Mouse (Mus musculus) gastrocnemius, adult 8-10 months (tissue): ENCODE data around the gene Polr2m. TPM values are rescaled to one million over a fixed set of nuclear protein-coding genes. Genes with fewer than 3 reads are reported as not detected.
"Not testable (repeated sequence)": the region's sequence is repeated elsewhere in the genome, so short reads cannot be mapped to it uniquely, and the experiment has no call there.

Experiments
- DNase-seq, 2 experiments: peaks; one replicate each; pipeline ENCODE4 v3.0.0; 2022; ENCODE audit warnings: low spot score in 2 of 2
- total RNA-seq, 4 experiments: library from RNA; stranded (reverse); gene quantifications; 2 replicates each; pipeline ENCODE4 v1.2.4; 2022

Polr2m gene
- 100 to 1,000 TPM; 186 to 228 (median 210) TPM for total RNA-seq

DNA sequence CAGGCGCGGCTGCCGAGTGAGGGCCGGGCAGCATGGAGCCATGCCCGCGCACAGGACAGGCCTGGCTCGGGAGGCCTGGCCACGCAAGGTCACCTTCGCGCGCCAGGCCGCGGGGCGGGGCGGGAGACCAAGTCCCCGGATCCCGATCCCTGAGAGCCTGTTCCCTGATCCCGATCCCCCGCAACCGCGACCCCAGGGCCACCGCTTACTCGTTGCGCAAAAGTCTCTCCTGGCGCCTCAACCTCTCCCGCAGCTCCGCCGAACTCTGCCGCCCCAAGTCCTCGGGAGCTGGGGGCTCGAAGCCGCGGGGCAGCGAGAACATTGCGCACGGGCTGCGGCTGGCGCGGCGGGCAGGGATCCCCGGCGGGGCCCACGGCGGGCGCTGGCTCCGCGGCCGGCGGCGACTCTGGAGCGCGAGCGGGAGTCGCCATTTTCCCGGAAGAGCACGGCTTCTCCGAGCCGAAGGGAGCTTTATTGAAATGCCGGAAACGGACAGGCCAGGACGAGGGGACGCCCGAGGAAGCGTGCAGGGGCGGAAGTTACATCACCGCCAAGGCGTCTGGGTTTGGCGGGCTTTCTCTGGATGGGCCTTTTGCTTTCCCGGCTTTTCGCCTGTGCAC, at the start of gene Polr2m:
TSS of gene Polr2m (minus strand) at position 461 of the 620 bp plus-strand sequence.
- DNase-seq: peak; percentile 87 to 89

- DNase-seq: no peak
Measured at GRCm38 (mm10) chr9:71535036-71535435, 49.3 kb upstream of the Polr2m start.

GRCm38 (mm10) chr9:71529960-71530359, 44.2 kb upstream of the Polr2m start:
- no peak for DNase-seq

DNA sequence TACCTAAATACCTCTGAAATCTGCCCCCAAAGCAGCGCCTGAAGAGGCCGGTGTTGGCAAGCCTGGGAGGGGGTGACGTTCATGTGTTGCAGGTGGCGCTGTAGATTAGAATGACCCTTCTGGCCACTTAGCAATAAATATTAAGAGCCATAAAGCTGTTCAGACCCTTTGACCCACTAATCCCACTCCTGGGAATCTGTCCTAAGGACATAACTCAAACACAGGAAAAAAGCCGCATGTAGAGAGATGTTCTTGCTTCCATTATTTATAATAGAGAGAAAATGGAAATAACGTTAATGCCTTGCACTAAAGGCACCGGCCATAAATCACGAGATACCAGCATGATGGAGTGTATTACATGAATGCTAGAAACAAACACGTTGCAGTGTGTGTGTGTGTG, 41.7 kb upstream of the Polr2m start:
- DNase-seq: no peak

- DNase-seq: no peak
Measured at GRCm38 (mm10) chr9:71523901-71524300, 38.2 kb upstream of the Polr2m start.

DNA sequence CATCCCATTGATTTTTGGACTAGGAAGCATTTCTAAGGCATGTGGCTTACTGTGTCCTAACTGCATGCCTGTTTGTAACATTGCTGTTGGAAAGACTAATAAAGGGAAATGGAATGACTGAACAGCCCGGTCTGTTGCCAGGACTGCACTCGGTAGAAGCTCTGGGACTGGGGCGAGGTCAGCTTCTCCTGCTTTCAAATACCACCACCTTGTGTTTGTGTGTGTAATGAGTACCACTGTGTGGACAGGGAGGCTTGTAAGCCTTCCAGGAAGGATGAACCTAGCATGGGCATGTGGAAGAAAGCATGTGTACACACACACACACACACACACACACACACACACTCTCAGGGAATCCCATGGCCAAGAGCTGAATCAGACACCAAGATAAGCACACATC, 34.1 kb upstream of the Polr2m start:
- DNase-seq: no peak

- no peak for DNase-seq
Measured at GRCm38 (mm10) chr9:71517487-71517886, 31.8 kb upstream of the Polr2m start.

DNA sequence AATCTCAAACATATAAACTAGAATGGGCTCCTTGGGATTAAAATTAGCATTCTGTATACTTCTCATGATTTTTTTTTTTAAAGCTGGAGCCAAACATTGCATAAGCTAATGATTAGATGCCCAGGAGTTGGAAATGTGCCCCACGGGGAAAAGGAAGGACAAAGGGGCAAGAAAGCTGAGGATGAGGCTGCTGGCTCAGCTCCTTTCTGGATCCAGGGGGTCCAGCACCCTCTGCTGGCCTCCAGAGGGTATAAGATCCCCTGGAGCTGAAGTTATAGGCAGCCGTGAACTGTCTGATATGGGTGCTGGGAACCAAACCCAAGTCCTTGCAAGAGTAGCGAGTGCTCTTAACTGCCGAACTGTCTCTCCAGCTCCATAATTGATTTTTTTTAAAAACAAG, 30.1 kb upstream of the Polr2m start:
- DNase-seq: no peak

DNA sequence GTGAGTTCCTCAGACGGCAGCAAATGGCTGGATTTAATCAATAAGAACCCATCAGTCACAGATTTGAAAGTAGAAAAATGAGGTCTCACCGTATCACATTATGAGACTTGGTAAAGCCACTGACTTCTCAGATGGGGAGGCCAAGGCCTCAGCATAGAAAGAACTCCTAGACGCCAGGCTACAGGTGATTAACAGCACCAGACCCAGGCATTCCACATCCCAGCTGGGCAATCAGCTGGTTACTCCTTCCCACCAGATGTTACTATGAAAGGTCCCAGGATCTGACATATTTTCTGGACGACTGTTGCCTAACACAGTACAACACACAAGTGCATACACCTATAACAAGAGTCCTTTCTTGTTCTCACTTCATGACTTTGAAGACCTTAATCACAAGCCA, 27.8 kb upstream of the Polr2m start:
- no peak for DNase-seq

GRCm38 (mm10) chr9:71512899-71513298, 27.2 kb upstream of the Polr2m start:
- no peak for DNase-seq

DNA sequence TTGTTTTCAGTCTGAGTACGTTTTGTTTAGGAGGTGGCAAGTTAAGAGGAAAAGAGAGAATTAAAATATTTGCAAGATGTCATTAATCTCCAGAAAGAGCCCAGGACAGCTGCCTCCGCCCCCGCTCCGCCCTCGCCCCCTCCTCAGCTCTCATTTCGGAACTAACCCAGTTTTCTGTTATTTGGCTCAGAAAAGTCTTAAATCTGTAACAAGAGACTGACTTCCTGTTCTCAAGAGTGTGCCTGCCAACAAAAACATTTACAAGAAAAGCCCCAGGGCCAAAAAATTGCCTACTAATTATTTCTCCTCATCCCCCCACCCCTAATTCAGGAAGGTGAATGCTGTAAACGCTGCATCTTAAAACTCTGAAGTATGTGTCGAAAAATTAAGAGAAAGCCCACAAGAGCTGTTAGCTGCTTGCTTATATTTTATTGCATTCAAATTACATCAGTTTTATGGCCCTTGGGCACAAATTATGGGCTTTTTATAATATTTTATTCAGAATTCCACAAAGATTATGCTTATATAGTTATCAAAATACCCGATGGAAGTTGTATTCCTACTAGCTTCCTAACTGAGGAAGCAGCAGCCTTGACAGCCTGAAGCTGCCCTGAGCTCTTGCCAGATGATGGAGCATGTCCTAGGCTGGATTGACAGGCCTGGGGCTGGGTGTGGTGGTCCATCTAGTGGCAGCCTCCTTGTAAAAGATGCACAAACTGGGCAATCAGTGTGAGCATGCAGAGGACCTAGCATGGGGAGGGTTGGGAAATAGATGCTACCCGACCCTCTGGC, 12.9 kb upstream of the Polr2m start:
- no peak for DNase-seq

GRCm38 (mm10) chr9:71496637-71497036, 10.9 kb upstream of the Polr2m start:
- DNase-seq: no peak

GRCm38 (mm10) chr9:71493771-71494170, 8.0 kb upstream of the Polr2m start:
- DNase-seq: no peak

DNA sequence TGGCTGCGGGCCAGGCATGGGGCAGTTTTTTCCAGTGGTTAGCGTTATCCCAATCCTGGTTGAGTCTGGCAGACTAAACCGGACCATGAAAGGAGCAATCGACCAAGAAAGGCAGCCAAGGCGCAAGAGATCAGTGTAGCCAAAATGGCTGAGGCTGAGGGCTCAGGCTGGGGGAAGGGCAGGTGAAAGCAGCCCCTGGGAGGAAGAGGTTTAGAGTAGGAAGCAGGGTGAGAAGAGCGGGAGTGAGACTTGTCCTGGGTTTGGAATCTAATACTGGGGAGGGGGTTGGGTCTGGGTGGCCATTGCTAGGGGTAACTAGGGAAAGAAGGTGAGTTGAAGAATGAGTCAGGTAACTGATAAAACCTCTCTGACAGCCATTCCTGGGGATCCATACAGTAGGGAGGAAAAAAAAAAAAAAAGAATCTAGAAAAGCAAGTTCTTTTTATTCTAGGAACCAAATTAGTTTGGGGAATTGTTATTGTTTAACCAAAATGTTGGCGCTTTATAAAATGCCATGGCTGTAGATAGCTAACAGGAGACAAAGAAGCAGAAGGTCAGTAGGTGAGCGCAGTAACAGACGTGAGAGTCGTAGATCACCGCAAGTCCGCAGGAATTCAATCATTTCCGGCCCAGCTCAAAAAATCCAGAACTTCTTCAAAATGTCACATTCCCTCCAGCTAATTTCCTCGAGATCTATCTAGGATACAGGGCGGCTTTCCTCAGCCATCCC, 6.7 kb upstream of the Polr2m start:
- DNase-seq: no peak

DNA sequence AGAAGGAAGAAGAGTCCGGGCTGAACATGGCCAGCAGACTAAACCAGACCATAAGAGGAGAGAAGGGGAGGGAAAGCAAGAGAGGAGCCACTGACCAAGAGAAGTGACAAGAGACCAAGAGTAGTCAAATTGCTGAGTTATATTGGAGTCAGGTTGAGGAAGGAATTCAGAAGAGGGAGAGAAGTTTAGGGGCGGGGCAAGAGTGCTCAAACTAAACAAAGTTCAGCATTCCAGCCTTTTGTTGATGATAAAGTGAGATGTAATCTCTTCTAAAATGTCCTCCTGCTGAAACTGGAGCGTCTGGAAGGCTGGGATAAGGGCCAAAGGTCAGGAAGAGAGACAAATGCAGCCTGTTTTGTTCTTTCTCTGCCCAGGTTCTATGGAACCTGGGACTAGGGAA, 4.3 kb upstream of the Polr2m start:
- DNase-seq: no peak

- DNase-seq: no peak
Measured at GRCm38 (mm10) chr9:71486127-71486526, 392 bp upstream of the Polr2m start.

- DNase-seq: no peak
Measured at GRCm38 (mm10) chr9:71484871-71485474, 762 bp downstream of the Polr2m start.

DNA sequence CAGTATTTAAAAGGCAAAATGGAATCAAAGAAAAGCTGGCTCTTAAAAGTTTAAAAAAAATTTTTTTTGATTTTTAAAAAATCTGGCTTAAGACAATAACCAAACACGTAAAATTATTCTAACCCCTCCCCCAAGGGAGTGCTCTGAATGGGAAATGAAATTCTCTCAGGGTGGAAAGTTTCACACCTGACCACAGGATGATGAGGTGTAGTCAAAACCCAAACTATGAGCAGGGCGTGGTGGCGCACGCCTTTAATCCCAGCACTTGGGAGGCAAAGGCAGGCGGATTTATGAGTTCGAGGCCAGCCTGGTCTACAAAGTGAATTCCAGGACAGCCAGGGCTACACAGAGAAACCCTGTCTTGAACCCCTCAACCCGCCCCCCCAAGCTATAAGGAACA, 1.9 kb downstream of the Polr2m start:
- DNase-seq: not testable (repeated sequence)

DNA sequence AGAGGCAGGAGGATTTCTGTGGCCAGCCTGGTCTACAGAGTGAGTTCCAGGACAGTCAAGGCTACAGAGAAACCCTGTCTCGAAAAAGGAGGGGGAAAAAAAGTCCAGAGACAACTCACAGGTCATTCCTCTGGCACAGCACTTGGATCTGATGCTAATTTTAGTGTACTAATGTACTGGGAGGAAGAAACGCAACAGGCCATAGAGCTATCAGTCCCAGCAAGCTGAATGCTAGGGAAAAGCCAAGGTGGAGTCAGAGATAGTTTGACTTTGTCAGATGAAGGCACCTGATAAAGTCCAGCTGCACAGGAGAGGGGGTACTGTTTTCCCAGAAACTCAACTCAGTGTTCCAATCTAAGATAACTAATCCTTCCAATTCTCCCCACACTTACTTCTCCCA, 5.4 kb downstream of the Polr2m start:
- no peak for DNase-seq

- no peak for DNase-seq
Measured at GRCm38 (mm10) chr9:71479413-71479812, 6.3 kb downstream of the Polr2m start.

DNA sequence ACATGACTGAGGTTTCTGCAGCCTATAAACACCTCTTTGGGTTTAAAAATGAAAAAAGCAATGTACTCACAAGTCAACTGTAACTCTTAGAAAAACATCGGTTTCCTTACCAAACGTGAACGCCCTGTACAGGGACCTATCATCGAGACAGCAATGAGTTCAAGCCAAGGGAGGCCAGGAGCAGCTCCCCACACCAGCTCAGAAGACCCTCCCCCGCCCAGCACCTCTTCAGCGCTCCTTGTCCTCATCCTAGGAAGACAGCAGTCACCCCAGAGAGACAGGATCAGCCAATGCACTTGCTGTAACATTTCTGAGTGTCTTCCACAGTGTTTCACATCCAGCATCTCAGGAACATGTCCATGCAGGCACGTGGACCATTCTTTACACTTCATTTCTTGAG, 7.1 kb downstream of the Polr2m start:
- no peak for DNase-seq

- no peak for DNase-seq
Measured at GRCm38 (mm10) chr9:71476601-71477000, 9.1 kb downstream of the Polr2m start.
